Mouse (Mus musculus) cerebellum, postnatal 36 days (tissue): Measurements from ENCODE around the gene Cdt1.

ENCODE experiments used
- DNase-seq, 2 experiments: peaks; one replicate each; pipeline ENCODE4 v3.0.0; 2021 to 2022; ENCODE audit warnings: mixed read lengths in 2 of 2

Cdt1 gene

GRCm38 (mm10) chr8:122567361-122568108 is at the start of gene Cdt1:
Cdt1 (plus strand) TSS chr8:122568015.
- DNase-seq = peak; percentile 94 to 97

DNA sequence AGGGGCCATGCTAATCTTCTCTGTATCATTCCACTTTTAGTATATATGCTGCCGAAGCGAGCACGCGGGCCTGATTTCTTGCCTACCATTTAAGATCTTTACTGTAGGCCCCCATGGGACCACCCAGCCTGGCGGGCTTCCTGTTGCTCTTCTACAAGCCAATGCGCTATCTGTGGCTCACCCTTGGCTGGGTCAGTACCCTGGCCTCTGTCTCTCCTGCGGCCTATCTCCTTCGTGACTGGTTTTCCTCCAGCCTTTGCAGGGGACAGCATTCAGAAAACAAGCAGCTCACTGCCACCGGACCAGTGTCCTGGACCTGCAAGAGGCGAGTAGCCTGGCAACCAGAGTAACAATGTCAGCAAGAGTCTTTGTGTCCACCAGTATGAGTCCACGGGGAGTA is 47.2 kb upstream of the Cdt1 start:
- no peak for DNase-seq

DNA sequence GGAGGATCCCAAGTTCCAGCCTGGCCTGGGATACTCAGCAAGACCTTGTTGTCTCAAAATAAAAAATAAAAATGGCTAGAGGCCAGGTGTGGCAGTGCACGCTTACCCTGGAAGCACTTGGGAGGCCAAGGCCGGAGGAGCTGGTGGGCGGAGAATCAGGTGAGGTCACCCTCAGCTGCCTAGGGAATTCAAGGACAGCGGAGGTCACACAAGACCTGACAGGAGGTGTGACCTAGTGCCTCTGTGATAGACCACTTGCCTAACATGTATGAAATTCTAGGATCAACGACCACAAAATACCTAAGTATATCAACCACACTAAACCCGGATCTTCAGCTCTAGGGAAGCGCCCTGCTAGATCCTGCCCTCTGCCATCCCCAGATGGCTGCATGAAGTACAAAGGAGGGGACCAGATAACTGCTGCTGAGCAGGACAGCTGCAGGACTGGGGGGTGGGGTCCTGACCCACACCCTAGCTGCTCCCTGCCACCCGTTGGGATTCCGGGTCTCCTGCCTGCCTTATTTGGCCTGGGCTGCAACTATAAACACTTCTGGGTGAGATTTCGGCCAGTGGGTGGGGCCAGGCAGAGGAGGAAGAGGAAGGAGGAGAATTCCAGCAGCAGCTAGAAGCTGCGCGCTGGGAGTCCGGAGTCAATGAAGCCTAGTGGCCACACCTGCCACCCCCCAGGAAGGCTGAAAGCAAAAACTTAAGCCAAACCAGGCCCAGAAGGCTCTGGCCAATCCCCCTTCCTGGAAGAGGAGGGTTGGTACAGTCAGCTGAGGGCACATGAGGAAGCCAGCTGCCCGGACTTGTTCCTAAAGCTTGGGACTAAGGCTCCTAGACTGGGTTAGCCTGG is 44.8 kb upstream of the Cdt1 start:
- peak in 1 of 2 experiments; percentile 16 for DNase-seq

DNA sequence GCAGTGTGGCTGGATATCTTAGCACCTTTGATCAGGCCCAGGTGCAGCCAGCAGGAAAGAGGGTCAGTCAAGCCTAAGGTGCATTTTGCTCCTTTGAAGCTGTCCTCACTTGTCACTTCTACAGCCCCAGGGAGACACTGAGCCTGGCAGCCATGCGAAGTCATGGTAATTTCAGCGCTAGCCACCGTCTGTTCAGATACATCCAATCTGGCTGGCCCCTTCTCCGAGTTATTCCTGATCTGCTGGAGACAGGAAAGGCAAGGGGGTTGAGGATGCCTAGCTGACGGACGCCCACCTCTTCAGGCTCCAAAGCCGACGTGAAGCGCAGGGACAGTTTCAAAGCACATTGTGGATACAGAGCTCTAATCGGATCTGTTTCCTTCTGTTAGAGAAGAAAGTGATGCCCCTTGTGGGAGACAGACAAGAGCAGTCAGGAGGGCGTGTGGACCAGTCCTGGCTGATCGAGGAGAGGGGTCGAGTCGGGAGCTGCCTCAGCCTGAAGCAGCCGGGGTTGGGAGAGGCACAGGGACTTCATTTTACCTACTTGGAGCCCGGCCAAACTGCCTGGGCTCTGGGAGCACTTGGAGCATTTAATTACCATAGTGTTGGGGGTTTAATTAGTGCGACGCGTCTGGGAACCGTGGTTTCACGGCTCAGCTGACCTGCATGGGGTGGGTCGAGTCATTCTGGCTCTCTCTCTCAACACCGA is 44.0 kb upstream of the Cdt1 start:
- DNase-seq = peak; percentile 23 to 29

DNA sequence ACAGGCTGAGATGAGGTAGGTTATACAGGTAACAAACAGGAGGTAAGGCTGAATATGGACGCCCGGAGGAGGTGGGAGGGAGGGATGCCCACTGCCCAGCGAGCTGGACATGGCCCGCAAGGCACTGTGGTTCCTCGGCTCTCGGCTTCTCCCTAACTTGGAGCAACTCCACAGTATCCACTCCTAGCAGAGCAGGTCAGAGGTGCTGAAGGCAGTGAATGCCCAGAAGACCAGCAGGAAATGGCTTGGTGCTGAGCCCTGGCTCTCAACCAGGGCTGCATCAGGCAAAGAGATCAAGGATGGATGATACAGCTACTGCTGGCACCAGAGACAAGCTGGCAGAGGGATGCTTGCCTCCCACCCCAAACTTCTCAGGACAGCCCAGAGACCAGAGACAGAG is 43.3 kb upstream of the Cdt1 start:
- no peak for DNase-seq

GRCm38 (mm10) chr8:122525004-122525403 is 42.8 kb upstream of the Cdt1 start:
- no peak for DNase-seq

- no peak for DNase-seq
These were observed 41.7 kb upstream of the Cdt1 start for GRCm38 (mm10) chr8:122526084-122526483.

- no peak for DNase-seq
These were observed 41.2 kb upstream of the Cdt1 start for GRCm38 (mm10) chr8:122526526-122527170.

- no peak for DNase-seq
These were observed 39.9 kb upstream of the Cdt1 start for GRCm38 (mm10) chr8:122527937-122528336.

- no peak for DNase-seq
These were observed 38.7 kb upstream of the Cdt1 start for GRCm38 (mm10) chr8:122529159-122529558.

- no peak for DNase-seq
These were observed 36.5 kb upstream of the Cdt1 start for GRCm38 (mm10) chr8:122531312-122531711.

- no peak for DNase-seq
These were observed 30.8 kb upstream of the Cdt1 start for GRCm38 (mm10) chr8:122537033-122537432.

DNA sequence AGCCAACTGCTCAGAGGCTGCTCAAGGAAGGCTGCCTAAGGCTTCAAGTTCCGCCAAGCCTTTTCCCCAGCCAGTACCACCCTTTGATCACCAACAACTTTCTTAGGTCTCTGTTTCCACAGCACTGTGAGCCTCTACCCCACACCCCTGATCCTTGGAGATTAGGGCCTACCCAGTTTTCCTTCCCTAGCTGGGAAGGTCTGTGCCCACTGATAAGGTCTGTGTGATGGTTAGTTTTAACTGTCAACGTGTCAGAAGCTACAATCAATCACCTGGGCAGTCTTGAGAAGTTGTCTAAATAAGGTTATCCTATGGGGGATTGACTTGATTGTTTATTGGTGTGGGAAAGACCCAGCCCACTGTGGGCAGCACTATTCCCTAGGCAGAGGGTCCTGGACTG is 30.0 kb upstream of the Cdt1 start:
- no peak for DNase-seq

GRCm38 (mm10) chr8:122538310-122539076 is 29.3 kb upstream of the Cdt1 start:
- no peak for DNase-seq

- no peak for DNase-seq
These were observed 23.7 kb upstream of the Cdt1 start for GRCm38 (mm10) chr8:122544138-122544537.

GRCm38 (mm10) chr8:122546066-122546755 is 21.6 kb upstream of the Cdt1 start:
- DNase-seq = no peak

DNA sequence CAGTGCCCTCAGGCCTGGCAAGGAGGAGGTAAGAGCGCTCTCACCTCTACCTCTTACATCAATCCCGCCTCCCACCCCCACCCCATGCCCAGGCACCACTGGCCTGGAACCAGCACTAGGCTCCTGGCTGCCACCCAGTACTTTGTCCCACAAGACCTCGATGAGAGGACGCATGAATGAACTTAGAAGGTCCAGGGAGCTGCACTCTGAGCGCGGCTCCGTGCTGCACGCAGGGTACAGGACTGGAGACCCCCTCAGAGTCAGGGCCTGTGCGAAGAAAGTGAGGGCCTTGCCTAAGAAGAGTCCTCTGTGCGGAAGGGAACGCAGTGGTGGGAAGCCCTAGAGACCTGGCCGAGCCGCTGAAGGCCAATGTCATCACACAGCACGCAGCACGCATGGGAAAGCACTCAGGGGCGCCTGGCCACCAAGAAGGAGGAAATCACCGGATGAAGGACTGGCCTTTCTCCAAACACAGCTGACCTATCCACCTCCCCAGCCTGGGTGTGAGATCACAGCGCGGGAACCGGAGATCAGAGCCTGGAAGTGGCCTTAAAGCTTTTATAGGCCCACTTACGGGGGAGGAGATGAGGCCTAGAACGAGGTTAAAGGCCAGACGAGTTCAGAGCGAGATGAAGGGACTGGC is 20.9 kb upstream of the Cdt1 start:
- no peak for DNase-seq

GRCm38 (mm10) chr8:122547815-122548214 is 20.0 kb upstream of the Cdt1 start:
- no peak for DNase-seq

DNA sequence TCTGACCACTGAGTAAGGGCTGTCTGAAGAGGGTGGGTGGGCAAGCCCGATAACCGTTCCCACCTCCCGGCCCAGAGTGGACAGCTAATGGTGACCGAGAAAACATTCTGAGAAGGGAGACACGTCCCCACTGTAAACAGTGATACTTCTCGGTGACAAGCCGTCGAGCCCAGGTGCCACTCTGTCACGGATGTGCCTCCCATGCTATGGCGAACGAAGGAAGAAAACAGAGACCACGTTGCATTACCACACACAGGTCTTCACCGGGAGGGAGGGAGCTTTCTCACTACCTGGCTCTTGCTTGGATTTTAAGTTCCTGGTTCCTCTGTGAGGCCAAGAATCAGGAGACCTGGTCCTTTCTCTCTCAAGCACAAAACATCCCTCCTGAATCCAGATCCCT is 19.5 kb upstream of the Cdt1 start:
- DNase-seq = no peak

DNA sequence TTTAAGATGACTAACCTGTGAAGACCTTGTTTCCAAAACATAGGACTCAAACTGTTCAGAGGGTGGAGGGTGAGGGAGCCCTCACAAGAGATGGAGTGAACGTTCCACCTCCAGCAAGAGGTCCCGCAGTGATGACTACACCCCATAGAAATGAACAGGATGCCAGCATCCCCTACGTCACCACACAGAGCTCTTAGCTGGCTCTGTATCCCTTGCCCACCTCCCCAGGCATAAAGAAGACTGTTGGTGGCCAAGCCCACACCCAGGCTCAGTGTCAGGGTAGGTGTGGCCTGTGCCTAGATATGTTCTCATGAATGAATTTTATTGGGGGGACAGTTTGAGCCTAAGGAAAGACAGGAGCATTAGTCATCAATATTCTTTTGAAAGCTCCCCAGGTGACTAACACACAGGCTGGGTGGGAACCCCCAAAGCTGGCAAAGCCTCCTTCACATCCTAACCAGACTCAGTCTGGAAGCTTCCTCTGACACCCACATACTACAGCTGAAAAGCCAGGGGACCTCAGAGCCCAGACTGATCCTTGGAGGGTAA is 18.9 kb upstream of the Cdt1 start:
- DNase-seq = no peak
